Mouse (Mus musculus) adrenal gland, adult (tissue): ENCODE results near the gene Reg4.

Experiments
- DNase-seq, 2 experiments: peaks; one replicate each; pipeline ENCODE4 v3.0.0; 2022 to 2023; ENCODE audit warnings: low spot score in 1 of 2; ENCODE audit not compliant: inconsistent age in 2 of 2

The Reg4 gene

DNA sequence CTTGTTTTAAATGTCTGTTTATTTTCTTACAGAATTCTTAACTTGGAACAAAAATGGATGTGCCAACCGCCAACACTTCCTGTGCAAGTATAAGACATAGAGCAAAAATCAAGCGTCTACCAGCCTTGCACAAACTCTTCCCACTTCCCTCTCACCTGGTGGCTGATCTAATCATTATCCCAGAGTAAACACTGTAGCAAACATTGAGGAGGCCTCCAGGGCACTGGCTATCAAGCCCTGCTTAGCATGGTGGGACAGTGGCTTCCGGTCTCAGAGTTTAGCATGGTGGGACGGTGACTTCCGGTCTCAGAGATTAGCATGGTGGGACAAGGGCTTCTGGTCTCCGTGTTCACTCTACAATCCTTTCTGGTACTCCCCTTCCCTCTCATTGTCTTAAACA is 14.3 kb downstream of the Reg4 start:
- no peak for DNase-seq

DNA sequence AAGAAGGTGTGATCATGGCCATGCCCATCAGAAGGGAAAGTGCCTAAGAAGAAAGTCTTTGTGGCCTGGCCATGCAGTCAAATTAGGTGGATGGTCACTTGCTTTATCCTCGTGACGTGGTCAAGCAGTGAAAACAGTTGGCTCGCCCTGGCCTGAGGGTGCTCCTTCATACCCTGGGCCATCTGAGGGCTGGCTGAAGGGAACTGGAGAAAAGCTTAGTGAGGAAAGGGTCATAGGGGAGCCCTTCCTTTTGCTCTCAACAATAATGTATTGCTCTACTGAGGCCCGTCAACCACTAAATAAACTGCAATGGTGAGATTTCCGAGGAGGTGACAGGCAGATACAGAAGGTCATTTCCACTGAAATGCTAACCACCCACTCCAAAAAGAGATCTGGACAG is 15.3 kb downstream of the Reg4 start:
- DNase-seq: peak in 1 of 2 experiments; percentile 22

DNA sequence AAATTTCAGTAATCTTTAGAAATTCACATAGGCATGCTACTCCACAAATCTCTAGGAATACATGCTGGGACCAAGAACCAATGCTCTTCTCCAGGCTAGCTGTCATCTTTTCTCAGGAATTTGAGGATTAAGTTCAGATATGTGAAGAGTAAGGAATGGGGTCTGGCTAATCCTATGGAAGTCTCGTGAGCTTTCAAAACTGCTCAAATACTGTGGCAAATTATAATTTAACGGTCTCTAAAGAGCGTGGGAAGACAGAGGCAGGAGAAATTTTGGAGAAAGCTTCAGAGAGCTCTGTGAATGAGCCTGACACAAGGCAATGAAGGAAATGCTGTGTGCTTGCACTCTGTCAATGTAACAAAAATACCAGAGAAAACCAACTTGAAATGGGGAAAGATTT is 16.2 kb downstream of the Reg4 start:
- DNase-seq: no peak

DNA sequence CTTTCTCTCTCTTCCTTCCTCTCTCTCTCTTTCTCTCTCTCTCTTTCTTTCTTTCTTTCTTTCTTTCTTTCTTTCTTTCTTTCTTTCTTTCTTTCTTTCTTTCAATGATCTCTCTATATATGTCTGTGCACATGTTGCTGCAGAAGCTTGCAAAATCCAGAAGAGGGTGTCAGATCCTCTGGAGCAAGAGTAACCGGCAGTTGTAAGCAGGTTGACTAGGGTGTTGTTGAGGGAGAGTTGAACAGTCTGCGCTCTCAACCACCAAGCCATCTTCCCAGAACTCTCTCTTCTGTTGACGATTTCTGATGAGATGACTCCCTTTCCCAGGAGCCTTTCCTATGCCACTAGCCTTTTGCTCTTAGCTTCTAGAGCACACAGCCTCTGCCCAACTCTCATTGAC is 20.1 kb downstream of the Reg4 start:
- no peak for DNase-seq

DNA sequence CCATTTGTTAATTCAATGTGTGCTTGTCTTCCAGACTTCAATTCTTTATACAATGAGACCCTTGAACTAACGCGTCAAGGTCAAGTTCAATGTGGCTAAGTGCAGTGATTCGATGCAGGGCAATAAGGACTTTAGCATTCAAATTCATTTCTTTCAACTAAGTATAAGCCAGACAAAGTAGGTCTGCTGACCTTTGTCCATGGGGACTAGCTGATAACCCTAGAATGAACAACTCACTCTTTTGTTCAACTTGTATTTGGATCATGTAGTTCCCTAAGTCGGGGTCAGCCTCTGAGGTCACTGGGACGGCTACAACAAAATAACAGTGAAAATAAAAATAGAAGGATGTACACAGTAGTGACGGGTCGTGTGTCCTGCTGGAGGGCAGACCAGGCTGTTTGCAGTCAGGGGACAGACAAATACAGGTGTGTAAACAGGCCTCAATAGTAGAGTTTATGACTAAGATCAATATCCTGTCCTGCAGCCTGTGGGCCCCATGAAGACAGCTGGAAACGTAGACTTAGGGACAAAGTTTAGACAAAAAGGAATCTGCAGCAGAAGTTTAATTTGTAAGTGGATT is 20.6 kb downstream of the Reg4 start:
- no peak for DNase-seq

DNA sequence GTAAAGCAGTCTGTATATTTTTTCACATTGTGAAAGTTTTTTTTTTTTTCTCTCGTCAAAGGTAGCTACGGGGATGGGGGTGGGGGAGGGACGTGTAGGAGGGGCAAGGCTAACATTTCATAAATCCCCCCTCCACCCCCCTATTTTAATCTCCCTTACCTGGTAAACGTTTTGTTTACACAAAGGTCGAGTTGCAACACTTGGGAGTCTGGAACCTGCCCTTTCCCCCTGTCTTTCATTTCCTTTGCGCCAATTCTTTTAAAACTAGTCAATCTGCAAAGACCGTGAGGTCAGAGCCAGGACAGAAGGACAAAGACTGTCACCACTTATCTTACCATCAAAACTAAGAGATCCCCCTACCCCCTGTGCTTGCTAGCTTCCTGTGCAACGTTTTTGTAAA is 23.9 kb downstream of the Reg4 start:
- DNase-seq: no peak

DNA sequence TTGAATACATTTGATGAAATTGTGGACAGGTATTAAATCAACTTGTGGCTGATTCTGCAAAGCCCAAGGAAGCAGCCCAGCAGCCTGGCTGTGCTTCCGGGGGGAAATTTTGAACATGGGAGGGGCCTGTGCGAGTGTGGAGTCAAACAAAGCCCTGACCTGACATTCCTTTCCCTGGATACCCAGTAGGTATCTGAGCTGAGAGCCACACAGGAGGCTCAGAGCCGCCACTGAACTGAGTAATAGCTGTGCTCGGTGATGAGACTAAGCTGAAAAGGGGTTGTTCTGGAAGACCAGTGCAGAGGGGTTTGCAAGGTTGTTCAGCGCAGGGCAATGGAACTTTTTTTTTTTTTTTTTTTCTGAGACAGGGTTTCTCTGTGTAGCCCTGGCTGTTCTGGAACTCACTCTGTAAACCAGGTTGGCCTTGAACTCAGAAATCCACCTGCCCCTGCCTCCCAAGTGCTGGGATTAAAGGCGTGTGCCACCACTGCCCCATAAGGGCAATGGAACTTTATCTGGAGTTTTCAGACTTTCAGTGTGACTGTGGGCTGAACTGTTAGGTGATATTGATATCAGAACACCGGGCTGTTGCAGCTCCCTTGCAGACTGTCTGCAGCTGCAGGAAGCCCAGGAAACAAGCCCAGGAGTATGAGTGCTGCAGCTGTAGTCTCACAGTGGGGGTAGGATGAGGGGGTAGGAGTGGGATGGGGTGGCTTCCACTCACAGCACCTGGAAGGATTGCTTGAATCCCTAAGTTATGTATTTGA is 25.2 kb downstream of the Reg4 start:
- DNase-seq: no peak

DNA sequence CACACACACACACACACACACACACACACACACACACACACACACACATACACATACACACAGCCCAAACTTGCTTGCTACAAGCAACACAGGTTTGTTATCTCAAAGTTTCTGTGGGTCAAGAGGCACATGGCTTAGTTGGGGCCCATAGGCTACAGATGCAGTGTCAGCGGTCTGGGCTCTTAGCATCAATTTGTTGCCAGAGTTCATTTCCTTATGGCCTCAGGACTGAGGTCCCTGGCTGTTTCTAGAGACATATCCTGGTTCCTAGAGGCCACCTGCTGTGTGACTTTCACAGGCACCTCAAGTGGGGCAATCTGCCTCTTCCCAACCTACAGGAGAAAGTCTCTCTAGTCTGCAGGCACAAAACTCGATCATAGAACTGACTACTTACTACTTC is 27.4 kb downstream of the Reg4 start:
- DNase-seq: no peak

DNA sequence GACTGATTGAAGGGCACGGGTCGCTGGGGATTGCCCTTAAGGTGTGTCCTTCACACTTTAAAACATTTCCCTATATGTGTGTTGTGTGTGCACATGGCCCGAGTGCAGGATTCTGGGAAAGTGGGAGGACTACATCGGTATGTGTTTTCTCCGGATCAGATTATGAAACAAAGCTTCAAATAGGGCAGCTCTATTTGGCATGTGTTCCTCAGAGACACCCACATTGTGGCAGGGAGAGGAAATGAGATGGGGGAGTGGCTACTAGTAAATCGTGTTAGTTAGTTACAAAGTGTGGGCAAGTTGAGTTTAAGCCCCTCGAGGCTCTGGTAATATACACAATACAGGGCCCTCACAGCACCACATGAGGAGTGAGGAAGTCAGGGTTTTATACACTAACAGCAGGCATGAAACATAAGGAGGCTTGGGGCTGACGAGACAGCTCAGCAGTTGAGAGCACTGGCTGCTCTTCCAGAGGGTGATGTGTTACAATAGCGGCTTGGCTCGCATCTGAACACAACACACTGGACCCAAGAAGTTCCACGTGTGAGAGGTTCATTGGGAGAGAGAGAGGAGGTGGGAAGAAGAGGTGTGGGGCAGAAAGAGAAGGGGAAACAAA is 28.0 kb downstream of the Reg4 start:
- DNase-seq: no peak

DNA sequence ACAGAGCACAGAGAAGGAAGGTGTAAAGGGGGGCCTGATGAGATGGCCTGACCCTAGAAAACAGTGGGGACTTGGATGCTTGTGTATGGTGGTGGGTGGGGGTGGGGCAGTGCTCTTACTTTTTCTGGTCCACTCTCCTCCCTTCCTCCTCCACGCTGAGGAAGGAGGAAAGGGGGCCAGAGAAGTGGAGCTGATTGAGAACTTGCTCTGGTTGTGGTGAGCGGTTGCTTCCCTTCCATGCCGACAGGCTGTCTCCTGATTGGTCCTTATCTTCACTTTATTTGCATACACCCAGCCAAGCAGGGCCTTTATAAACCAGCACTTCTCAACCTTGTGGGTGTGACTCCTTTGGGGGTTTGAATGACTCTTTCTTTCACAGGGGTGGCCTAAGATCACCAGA is 32.1 kb downstream of the Reg4 start:
- DNase-seq: no peak

DNA sequence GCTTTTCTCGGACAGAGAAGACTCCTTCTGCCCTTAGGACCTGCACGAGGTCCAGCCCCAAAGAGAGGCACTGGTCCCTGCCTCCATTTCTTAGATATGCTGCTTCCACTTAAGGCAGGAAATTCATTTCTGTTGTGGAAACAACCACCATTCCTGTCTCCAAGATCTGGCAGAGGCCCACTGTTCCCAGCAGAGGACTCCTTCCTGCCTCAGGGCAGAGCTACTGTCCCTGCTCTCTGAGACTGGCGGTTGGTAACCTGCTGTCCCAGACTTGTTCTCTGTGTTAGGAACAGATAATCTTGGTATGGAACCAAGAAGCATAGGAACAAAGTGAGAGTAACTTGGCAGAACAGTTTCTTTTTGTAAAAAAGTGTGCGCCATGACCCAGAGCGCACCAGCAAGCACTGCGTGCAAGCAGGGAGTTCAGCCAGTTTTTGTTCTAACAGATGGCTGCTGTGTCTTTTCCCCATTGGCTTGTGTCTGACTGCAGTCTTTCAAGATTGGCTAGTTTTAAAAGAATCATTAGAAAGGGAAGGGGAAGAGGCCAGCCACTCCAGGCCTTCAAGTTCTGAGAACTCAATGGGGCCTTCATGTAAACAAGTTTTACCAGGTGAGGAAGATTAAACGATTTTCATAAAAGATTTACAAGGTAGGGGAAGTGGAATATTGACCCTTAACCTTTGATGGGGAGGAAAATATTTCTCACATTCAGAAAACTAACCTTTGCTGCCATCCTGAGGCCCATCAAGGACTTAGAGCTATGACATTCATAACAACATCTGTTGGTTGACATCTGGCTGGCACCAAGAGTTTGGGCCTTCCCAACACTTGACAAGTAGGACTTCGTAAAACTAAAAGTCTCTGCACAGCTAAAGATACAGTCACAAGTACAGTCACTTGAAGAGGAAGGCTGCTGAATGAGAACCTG is 33.0 kb downstream of the Reg4 start:
- no peak for DNase-seq

DNA sequence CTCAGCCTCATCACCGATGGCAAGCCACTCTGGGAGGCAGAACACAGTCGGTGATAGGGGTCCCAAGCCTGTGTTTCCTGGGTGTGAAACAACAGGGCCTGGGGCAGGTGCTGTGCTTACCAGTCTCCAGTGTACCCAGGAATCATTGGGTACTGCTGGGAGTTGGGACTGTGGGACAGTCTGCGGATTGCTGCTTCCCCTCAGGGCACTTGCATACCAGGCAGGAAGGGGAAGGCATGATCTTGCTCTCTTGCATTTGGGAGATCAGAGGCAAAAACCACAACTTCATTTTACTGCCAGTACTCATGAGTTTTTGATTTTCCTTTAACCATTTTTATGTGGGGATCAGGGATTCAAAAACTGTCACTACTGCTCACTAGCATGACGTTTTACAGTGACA is 36.8 kb downstream of the Reg4 start:
- no peak for DNase-seq

DNA sequence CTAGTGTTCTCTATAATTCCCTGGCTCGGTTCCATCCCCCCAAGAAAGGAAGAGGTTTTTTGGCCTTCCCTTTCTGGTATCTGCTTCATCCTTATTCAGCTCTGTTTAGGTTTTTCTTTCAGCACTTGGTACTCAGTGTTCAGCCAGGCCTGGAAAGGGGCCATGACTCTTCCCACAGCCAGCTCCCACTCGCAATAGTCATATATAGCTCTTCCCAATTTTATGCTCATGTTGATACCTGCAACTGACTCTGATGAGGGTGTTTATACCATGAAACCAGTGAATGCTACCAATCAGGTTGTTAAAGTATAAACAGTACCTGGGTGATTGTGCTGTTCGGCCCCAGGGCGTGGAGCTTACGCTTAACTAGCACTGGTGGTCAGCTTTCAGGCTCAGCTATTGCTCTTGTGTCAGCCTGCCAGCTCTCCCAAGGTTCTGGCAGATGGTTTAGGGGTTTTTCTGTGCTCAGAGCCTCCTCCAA is 37.4 kb downstream of the Reg4 start:
- DNase-seq: peak; percentile 18 to 33

DNA sequence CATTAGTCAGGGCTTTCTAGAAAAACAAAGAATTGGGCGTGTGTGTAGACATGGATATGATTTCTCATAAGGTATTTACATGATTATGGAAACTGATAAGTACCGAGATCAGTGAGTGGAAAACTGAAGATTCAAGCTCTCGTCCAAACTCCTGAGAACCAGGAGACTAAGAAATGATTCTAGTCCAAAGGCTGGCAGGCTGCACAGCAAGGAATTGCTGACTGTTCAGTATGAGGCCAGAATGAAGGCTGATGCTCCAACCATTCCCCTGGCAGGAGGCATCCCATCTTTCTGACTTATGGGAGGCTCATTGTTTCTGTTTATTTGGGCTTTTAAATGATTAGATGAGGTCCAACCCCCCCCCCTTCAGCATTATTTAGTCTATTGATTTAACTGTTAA is 38.6 kb downstream of the Reg4 start:
- DNase-seq: no peak

DNA sequence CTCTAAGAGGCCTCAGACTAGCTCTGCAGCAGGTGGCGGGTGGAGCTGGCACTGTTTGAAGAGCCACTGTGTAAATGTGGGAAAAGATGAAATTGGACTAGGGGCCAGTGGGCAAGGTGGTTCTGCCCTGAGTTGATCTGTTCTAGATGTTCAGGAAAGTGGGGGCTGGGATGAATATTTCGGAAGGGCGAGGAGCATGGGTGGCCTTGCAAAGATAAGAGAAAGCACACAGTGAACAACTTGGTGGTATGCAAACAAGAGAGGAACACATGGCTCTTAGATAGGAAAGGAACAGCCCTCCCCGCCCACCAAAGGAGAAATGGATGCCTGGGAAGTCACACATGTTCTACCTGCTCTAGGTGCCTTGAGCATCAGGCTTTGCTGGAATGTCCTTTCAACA is 39.5 kb downstream of the Reg4 start:
- peak in 1 of 2 experiments; percentile 36 for DNase-seq

DNA sequence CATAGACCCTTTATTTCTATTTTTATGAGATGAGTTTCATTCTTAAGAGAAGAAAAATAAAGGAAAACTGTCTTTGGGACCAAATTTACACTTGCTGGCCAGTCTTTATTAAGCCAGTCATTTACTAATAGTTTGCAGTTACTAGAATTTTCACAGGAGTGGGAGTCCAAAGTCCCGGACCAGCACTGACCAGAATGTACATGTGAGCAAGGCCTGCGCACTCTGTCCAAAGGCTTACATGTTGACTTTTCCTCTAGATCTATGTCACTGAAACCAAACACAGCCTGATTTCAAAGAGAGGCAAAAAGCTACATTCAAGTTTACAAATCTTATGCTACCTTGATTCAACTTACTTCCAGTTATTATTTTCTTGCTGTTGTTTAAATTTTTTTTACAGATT is 40.2 kb downstream of the Reg4 start:
- DNase-seq: no peak

DNA sequence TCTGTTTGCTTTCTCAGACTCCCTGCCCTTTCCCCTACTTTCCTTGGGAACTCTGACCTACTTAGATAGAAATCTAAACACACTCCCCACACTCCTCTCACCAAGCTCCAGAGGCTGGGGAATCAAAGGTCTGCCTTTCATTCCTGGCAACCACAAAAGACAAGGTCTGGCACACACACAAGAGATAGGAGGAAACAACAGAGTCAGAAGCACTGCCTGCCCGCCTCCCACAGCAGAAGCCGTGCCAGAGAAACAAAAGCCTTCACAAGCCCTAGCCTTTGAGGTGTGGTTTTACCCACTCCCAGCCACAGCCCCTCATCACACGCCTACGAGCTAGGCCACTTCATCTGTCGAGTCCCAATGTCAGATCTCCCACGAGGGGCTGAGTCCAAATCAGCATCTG is 45.3 kb downstream of the Reg4 start:
- peak; percentile 62 to 73 for DNase-seq

DNA sequence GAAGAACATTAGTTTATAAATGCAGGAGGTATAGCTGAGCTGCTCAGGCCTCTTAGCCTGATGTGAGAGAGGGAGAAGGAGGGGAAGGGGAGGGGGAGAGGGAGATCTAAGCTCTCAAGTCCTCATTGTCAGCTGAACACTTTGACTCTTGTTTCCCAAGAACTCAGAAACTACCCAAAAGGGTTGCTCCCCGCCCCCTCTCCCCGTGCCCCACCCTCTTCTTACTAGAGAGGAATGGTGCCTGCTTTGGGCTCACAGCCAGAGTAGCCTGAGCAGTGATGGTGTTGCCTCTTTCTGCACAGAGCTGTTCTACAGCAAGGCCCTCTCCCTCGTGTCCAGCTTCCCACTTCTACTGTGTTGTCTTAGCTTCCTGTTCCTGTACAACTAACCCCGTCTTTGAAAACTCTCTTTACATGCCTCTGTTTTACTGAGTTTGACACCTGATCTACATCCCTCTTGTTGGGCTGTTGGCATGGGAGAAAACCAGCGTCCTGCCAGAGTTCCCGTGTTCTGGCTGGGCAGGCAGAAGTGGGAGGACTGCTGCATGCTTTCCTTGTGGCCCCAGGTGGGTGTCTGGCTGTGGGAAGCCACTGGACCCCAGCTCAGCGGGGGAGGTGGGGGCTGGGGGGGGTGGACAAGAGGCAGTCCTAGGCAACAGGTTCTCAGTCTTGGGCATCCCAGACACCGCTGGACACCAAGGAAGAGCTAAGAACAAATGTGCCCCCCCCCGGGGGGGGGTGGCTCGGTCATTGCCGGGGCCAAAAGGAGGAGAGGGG is 51.9 kb downstream of the Reg4 start:
- no peak for DNase-seq

DNA sequence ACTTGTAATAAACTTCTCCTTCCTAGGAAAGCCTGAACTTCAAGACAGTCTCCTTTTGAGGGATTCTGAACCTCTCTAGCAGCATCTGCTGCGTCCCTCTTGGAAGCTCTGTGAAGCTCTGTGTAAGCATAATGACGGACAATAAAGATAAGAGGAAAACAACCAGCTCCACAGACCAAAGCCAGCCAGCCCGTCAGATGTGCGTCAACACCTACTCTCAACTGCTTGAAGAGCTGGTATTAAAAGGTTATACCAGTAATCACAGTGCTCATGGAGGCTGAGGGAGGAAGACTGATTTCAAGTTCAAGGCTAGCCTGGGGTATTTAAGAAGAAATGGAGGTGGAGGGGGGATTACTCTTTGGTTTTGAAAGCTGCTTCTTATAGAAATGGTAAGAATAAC is 57.7 kb downstream of the Reg4 start:
- no peak for DNase-seq

DNA sequence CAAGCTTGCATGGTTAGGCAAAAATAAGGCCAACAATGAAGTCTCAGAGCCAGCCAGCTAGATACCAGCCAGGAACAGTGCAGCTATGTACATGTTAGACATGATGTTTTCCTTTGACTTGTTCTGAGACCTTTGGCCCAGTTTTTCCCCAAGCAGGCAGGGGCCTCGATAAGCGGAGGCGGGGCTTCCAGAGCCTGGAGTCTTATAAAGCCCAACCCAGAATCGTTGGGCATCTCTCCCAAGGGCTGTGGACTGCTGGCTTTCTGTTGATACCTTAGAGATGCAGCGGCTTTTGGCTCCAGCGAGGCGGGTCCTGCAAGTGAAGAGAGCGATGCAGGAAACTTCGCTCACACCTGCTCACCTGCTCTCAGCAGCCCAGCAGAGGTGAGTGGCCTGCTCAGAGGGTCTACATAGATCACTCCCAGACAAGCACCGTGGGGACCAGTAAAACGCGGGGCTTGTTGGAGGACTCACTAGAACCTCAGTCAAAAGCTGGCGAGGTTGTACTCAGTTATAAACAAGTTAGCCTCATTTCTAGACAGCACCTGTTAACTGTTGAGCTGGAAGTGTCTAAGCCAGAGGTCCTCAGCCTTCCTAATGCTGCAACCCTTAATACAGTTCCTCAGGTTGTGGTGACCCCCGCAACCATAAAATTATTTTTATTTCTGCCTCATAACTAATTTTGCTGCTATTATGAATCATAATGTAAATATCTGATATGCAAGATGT is 58.4 kb downstream of the Reg4 start, which contains the start of gene Hmgcs2:
Hmgcs2 (plus strand) TSS at position 232 of the 729 bp plus-strand sequence.
- DNase-seq: peak; percentile 27 to 37
